8 mouse cellular contexts compared by ENCODE assay signal in genomic region chr2:127559070-127559966, GRCm38 (mm10). TPM values are rescaled to one million over a fixed set of nuclear protein-coding genes. Genes with fewer than 3 reads are reported as not detected.
DNase-seq lines count a peak whose midpoint lies in the region; ATAC-seq and TF ChIP-seq lines count a peak whose summit lies in the region.

No protein-coding gene starts in this region.

- H3K4me2 ChIP-seq in hindbrain, postnatal 0 days (ENCODE audit: low read depth, low read length) = peak overlapping the region; percentile 50

- 6% methylated on average over 18 of the region's 18 CpGs for WGBS in hindbrain, postnatal 0 days

- H3K9me3 ChIP-seq in hindbrain, postnatal 0 days (ENCODE audit: low read length) = no peaks in the 10 kb centered on the region
- H3K9me3 ChIP-seq in megakaryocyte, embryonic 14.5 days = no peaks in the 10 kb centered on the region

- H3K36me3 ChIP-seq in hindbrain, postnatal 0 days (ENCODE audit: insufficient read depth, low read length) = no peaks in the 10 kb centered on the region
- H3K36me3 ChIP-seq in megakaryocyte, embryonic 14.5 days (replicated peaks; ENCODE audit: low read length) = no peaks in the 10 kb centered on the region

- H3K27ac ChIP-seq in gastrocnemius, adult 2 months = no peak overlapping the region
- no peak overlapping the region for H3K27ac ChIP-seq in hindbrain, postnatal 0 days

- peaks cover 6% of the 10 kb centered on the region; the same call in 1 of the 2 replicates for H3K27me3 ChIP-seq in hindbrain, postnatal 0 days (ENCODE audit: insufficient read depth, low read length)
- peaks cover 46% of the 10 kb centered on the region for H3K27me3 ChIP-seq in megakaryocyte, embryonic 14.5 days (replicated peaks)

- ATAC-seq in hindbrain, postnatal 0 days = peak; percentile 99
- ATAC-seq in inflammation-experienced regulatory T-cells, adult 6 months = no peak

- H3K4me1 ChIP-seq in hindbrain, postnatal 0 days (ENCODE audit: insufficient read depth, low read length) = peaks cover 5% of the 10 kb centered on the region
- peaks cover 7% of the 10 kb centered on the region for H3K4me1 ChIP-seq in megakaryocyte, embryonic 14.5 days

- peak; percentile 79 for TF ChIP-seq CTCF in gastrocnemius, adult 2 months (IDR thresholded peaks at IDR 0.05)
- peak; percentile 94 for TF ChIP-seq CTCF in hindbrain, postnatal 0 days (IDR thresholded peaks at IDR 0.05; ENCODE audit: low read depth)

- intact Hi-C loops in gastrocnemius, adult 2 months (cut with DNase I) = loop anchor here (1.0 kb wide), 2 partner anchors 52 to 97 kb away; no protein-coding TSS in a partner anchor

- no peak overlapping the region for H3K9ac ChIP-seq in hindbrain, postnatal 0 days (replicated peaks; ENCODE audit: low read length)

- H3K4me3 ChIP-seq in gastrocnemius, adult 2 months = no peak overlapping the region
- H3K4me3 ChIP-seq in hindbrain, postnatal 0 days (ENCODE audit: low read length) = peak overlapping the region; percentile 27
- H3K4me3 ChIP-seq in megakaryocyte, embryonic 14.5 days (replicated peaks) = peak overlapping the region; percentile 5

- peak; percentile 71 for DNase-seq in WW6 (ENCODE audit: low read depth, low spot score)
- DNase-seq in cerebellum, postnatal 36 days = peak; percentile 87 to 94
- DNase-seq in gastrocnemius, adult 2 months = peak; percentile 76
- peak; percentile 96 for DNase-seq in hindbrain, postnatal 0 days (ENCODE audit: low spot score)
- peak; percentile 86 to 90 for DNase-seq in left cerebral cortex, adult 8-10 months (ENCODE audit: low spot score in 2 of 2)
- peak; percentile 97 for DNase-seq in right cerebral cortex, postnatal 10 days (ENCODE audit: low spot score in 2 of 2)

RNA-seq across cellular contexts. Expression of gene Prom2, which starts 18.1 kb away (rescaled TPM):
- total RNA-seq in gastrocnemius, adult 2 months (2021) = not detected
- 0.07 and 0.10 TPM in 2 replicates for total RNA-seq in hindbrain, postnatal 0 days (2014; rRNA removed)
- 0.10 and 0.32 TPM in 2 replicates for polyA plus RNA-seq in hindbrain, postnatal 0 days (2015; fragmentation: Nextera tagmentation; extraction: Ambion mirVana)
- under 1 TPM; 0.26 to 0.50 (median 0.38) TPM for total RNA-seq in left cerebral cortex, adult 8-10 months (2022)
- not detected in 2 replicates for polyA plus RNA-seq in megakaryocyte, embryonic 14.5 days (2012; ENCODE audit: insufficient read depth, low replicate concordance)
- under 1 TPM in 1 of 3 experiments, not detected in 2; 0.10 TPM for polyA plus RNA-seq in inflammation-experienced regulatory T-cells, adult 6 months (2017; shearing (Covaris generic))

RNA-seq across cellular contexts. Expression of gene Zfp661, which starts 27.6 kb away (rescaled TPM):
- 1 to 10 TPM; 2.4 to 2.6 TPM for total RNA-seq in gastrocnemius, adult 2 months (2021)
- total RNA-seq in hindbrain, postnatal 0 days (2014; rRNA removed) = 4.0 and 6.0 TPM in 2 replicates
- 4.3 TPM in 2 replicates for polyA plus RNA-seq in hindbrain, postnatal 0 days (2015; fragmentation: Nextera tagmentation; extraction: Ambion mirVana)
- 1 to 10 TPM; 6.7 to 9.4 (median 8.2) TPM for total RNA-seq in left cerebral cortex, adult 8-10 months (2022)
- polyA plus RNA-seq in megakaryocyte, embryonic 14.5 days (2012; ENCODE audit: insufficient read depth, low replicate concordance) = not detected in 2 replicates
- 1 to 10 TPM in 2 of 3 experiments, under 1 TPM in 1; 0.92 to 3.0 (median 2.4) TPM for polyA plus RNA-seq in inflammation-experienced regulatory T-cells, adult 6 months (2017; shearing (Covaris generic))

RNA-seq across cellular contexts. Expression of gene Mrps5, which starts 27.7 kb away (rescaled TPM):
- total RNA-seq in gastrocnemius, adult 2 months (2021) = 10 to 100 TPM; 74.1 to 96.2 TPM
- 44.5 and 69.7 TPM in 2 replicates for total RNA-seq in hindbrain, postnatal 0 days (2014; rRNA removed)
- 129 and 138 TPM in 2 replicates for polyA plus RNA-seq in hindbrain, postnatal 0 days (2015; fragmentation: Nextera tagmentation; extraction: Ambion mirVana)
- total RNA-seq in left cerebral cortex, adult 8-10 months (2022) = 100 to 1,000 TPM in 1 of 4 experiments, 10 to 100 TPM in 3; 91.4 to 102 (median 95.6) TPM
- polyA plus RNA-seq in megakaryocyte, embryonic 14.5 days (2012; ENCODE audit: insufficient read depth, low replicate concordance) = 49.2 and 113 TPM in 2 replicates
- 100 to 1,000 TPM; 107 to 152 (median 144) TPM for polyA plus RNA-seq in inflammation-experienced regulatory T-cells, adult 6 months (2017; shearing (Covaris generic))

RNA-seq across cellular contexts. Expression of gene Kcnip3, which starts 37.4 kb away (rescaled TPM):
- under 1 TPM; 0.28 to 0.31 TPM for total RNA-seq in gastrocnemius, adult 2 months (2021)
- total RNA-seq in hindbrain, postnatal 0 days (2014; rRNA removed) = 34.7 and 39.0 TPM in 2 replicates
- 12.4 and 13.8 TPM in 2 replicates for polyA plus RNA-seq in hindbrain, postnatal 0 days (2015; fragmentation: Nextera tagmentation; extraction: Ambion mirVana)
- total RNA-seq in left cerebral cortex, adult 8-10 months (2022) = 100 to 1,000 TPM; 120 to 130 (median 126) TPM
- 0.16 TPM in 1 of 2 replicates, not detected in the other for polyA plus RNA-seq in megakaryocyte, embryonic 14.5 days (2012; ENCODE audit: insufficient read depth, low replicate concordance)
- polyA plus RNA-seq in inflammation-experienced regulatory T-cells, adult 6 months (2017; shearing (Covaris generic)) = 1 to 10 TPM in 1 of 3 experiments, not detected in 2; 3.5 TPM
